Mouse (Mus musculus) heart, postnatal 0 days (tissue): Measurements from ENCODE around the gene Ier2. TPM values are rescaled to one million over a fixed set of nuclear protein-coding genes. Genes with fewer than 3 reads are reported as not detected.
A peak's percentile ranks its signal among the peaks of the same experiment; 100 is the strongest.

Experiments used
- ATAC-seq: fragments of 200-750 bp; cut with Nextera tagmentation; 2 replicates; pipeline ENCODE4 v1.8.0; 2017; ENCODE audit warnings: low read depth, moderate number of reproducible peaks, moderate library complexity; ENCODE audit not compliant: insufficient read depth
- DNase-seq: peaks from one replicate; pipeline ENCODE4 v3.0.0-alpha.2; 2016; ENCODE audit warnings: low spot score
- H3K27ac ChIP-seq: fragments of 300-500 bp; sonication (generic); 2 replicates; pipeline ENCODE4 v1.5.1; 2014; ENCODE audit warnings: low read depth, mild to moderate bottlenecking
- H3K27me3 ChIP-seq: fragments of 300-500 bp; sonication (generic); 2 replicates; pipeline ENCODE4 v1.6.1; 2014; ENCODE audit warnings: low read length, mixed read lengths; ENCODE audit not compliant: control insufficient read depth, insufficient read depth
- H3K36me3 ChIP-seq: fragments of 300-500 bp; sonication (generic); replicated peaks from 2 replicates; pipeline ENCODE4 v1.6.1; 2014; ENCODE audit warnings: low read length, mixed read lengths; ENCODE audit not compliant: control insufficient read depth, insufficient read depth
- H3K4me1 ChIP-seq: fragments of 300-500 bp; sonication (generic); 2 replicates; pipeline ENCODE4 v1.6.1; 2014; ENCODE audit warnings: antibody characterized with exemption; ENCODE audit not compliant: control insufficient read depth, insufficient read depth
- H3K4me2 ChIP-seq: fragments of 300-500 bp; sonication (generic); 2 replicates; pipeline ENCODE4 v1.6.1; 2014; ENCODE audit warnings: low read depth, mild to moderate bottlenecking, low read length, moderate library complexity
- H3K4me3 ChIP-seq: fragments of 300-500 bp; sonication (generic); 2 replicates; pipeline ENCODE4 v1.5.1; 2014; ENCODE audit warnings: low read depth, low read length
- H3K9ac ChIP-seq: fragments of 300-500 bp; sonication (generic); replicated peaks from 2 replicates; pipeline ENCODE4 v1.6.1; 2014; ENCODE audit warnings: low read depth, low read length, mixed read lengths
- H3K9me3 ChIP-seq: fragments of 300-500 bp; sonication (generic); replicated peaks from 2 replicates; pipeline ENCODE4 v1.6.1; 2016; ENCODE audit warnings: low read length; ENCODE audit not compliant: control insufficient read depth
- CTCF ChIP-seq: IDR thresholded peaks from 2 replicates; pipeline ENCODE4 v1.5.1; 2016; ENCODE audit warnings: antibody characterized with exemption, control low read depth, low read depth
- EP300 ChIP-seq: IDR thresholded peaks from 2 replicates; pipeline ENCODE4 v1.6.1; 2016; ENCODE audit warnings: antibody characterized with exemption, low read depth
- WGBS: fragments of 180-500 bp; shearing (Covaris S2); extraction: QIAGEN DNeasy Blood & Tissue Kit; methylation state at CpG from one replicate; pipeline ENCODE4 v1.1.7; 2014; 5-methylcytosine and 5-hydroxymethylcytosine counted together
- polyA plus RNA-seq: library from polyadenylated mRNA; unstranded; fragments of >200 nt; fragmentation: Nextera tagmentation; extraction: Ambion mirVana; gene quantifications from 2 replicates; pipeline ENCODE4 v1.2.1, GENCODE M21; 2015
- total RNA-seq: library from RNA; depleted of rRNA; stranded (reverse); fragments of >200 nt; gene quantifications from 2 replicates; pipeline ENCODE4 v1.2.3, GENCODE M21; 2014; ENCODE audit warnings: low replicate concordance; rRNA removed

Gene Ier2
- total RNA-seq (17.0 and 23.2 TPM in 2 replicates), polyA plus RNA-seq (33.3 and 38.3 TPM in 2 replicates)

- Histone ChIP-seq H3K27ac (peak within 1 kb of the TSS; percentile 93), H3K4me2 (peak within 1 kb of the TSS; percentile 86), H3K9ac (peak within 1 kb of the TSS; percentile 88), H3K27me3 (no peaks in the 10 kb centered on the region), H3K36me3 (no peaks in the 10 kb centered on the region), H3K9me3 (no peaks in the 10 kb centered on the region), H3K4me1 (peaks cover 10% of the 10 kb centered on the region), H3K4me3 (peak within 1 kb of the TSS; percentile 76)
- peak; percentile 75 for ATAC-seq
- peak; percentile 95 for DNase-seq
- under 1% methylated on average over 27 of the region's 27 CpGs for WGBS
- peak; percentile 84; the same call in 1 of the 2 replicates for TF ChIP-seq EP300
- no peak for TF ChIP-seq CTCF
Observed at GRCm38 (mm10) chr8:84662581-84663065, at the start of gene Ier2. TSS of gene Ier2 (minus strand) at chr8:84662852.

- WGBS: 35% methylated on average over 11 of the region's 11 CpGs
Observed at GRCm38 (mm10) chr8:84711933-84712758, 49.5 kb upstream of the Ier2 start.

GRCm38 (mm10) chr8:84711312-84711711 is 48.7 kb upstream of the Ier2 start:
- H3K27ac ChIP-seq: peak overlapping the region; percentile 81
- H3K4me1 ChIP-seq: 0 out of 2 replicates have a peak, but pooled peaks cover 4% of the 10 kb centered on the region
- DNase-seq (no peak), ATAC-seq (no peak)
- H3K36me3 ChIP-seq: peaks cover 4% of the 10 kb centered on the region
- H3K4me2 ChIP-seq: no peak overlapping the region
- WGBS: 58% methylated on average over 3 of the region's 3 CpGs
- peaks cover 26% of the 10 kb centered on the region for H3K27me3 ChIP-seq
- no peak overlapping the region for H3K4me3 ChIP-seq
- TF ChIP-seq CTCF (no peak), EP300 (no peak)
- H3K9me3 ChIP-seq: no peaks in the 10 kb centered on the region
- H3K9ac ChIP-seq: no peak overlapping the region

More at GRCm38 (mm10) chr8:84711933-84712758, 49.5 kb upstream of the Ier2 start:
- Histone ChIP-seq H3K4me3 (no peak overlapping the region), H3K4me2 (no peak overlapping the region), H3K27ac (peak overlapping the region; percentile 81), H3K9ac (no peak overlapping the region), H3K9me3 (no peaks in the 10 kb centered on the region), H3K36me3 (peaks cover 10% of the 10 kb centered on the region), H3K27me3 (peaks cover 22% of the 10 kb centered on the region), H3K4me1 (0 out of 2 replicates have a peak, but pooled peaks cover 4% of the 10 kb centered on the region)
- DNase-seq: peak; percentile 58
- TF ChIP-seq CTCF: no peak
- peak; percentile 40; the same call in 1 of the 2 replicates for TF ChIP-seq EP300
- peak; percentile 50 for ATAC-seq

- DNase-seq (no peak), ATAC-seq (no peak)
- Histone ChIP-seq H3K36me3 (no peaks in the 10 kb centered on the region; the same call in none of the 2 replicates), H3K4me1 (0 out of 2 replicates have a peak, but pooled peaks cover 4% of the 10 kb centered on the region), H3K9me3 (no peaks in the 10 kb centered on the region), H3K4me3 (no peak overlapping the region), H3K27ac (no peak overlapping the region), H3K27me3 (peaks cover 36% of the 10 kb centered on the region), H3K4me2 (no peak overlapping the region), H3K9ac (no peak overlapping the region)
- TF ChIP-seq CTCF: no peak
- 100% methylated on average over 1 of the region's 1 CpGs for WGBS
Observed at GRCm38 (mm10) chr8:84709931-84710330, 47.3 kb upstream of the Ier2 start.

DNA sequence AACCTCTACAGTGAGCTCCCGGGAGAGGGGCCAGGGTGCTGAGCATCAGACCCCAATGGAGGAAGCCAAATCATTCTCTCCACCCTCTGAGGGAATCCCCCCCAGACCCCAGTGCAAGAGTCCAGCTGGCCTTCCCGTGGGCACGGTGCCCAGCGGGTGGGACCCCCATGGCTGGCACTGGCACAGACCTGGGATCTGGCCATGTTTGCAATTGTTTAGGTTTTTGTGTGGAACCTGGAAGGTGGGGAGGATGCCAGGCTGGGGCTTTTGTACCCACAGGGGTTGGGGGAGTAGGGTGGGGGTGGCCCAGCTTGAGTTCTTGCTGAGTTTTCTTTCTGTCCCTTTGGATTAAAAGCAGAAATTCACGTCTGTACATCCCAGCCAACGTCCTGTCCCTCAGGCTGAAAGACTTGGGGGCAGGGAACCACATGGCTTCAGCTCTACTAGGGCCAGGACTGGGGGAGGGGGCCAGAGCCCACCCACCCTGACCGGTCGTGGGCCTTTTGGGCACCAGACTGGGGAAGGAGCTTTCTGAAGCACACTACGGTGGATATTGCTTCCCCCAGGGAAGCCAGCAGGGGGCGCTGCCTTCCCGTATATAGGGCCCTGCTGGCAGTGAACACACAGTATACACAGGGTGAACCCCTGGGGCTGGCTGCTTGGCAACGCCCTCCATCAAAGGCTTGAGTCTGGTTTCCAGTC is 46.3 kb upstream of the Ier2 start:
- no peak overlapping the region for H3K4me2 ChIP-seq
- peak overlapping the region; percentile 46 for H3K27ac ChIP-seq
- DNase-seq: peak; percentile 83
- TF ChIP-seq CTCF (peak; percentile 94), EP300 (no peak)
- H3K4me3 ChIP-seq: no peak overlapping the region
- H3K4me1 ChIP-seq: 0 out of 2 replicates have a peak, but pooled peaks cover 4% of the 10 kb centered on the region
- H3K9me3 ChIP-seq: no peaks in the 10 kb centered on the region
- WGBS: 27% methylated on average over 12 of the region's 12 CpGs
- no peaks in the 10 kb centered on the region; the same call in none of the 2 replicates for H3K36me3 ChIP-seq
- no peak overlapping the region for H3K9ac ChIP-seq
- H3K27me3 ChIP-seq: peaks cover 46% of the 10 kb centered on the region
- peak; percentile 63 for ATAC-seq
